Mouse (Mus musculus): ENCODE results near the gene Odf3b. TPM values are rescaled to one million over a fixed set of nuclear protein-coding genes. Genes with fewer than 3 reads are reported as not detected.

Odf3b gene
- 4.3 and 4.7 TPM in 2 replicates for polyA plus RNA-seq (2015; fragmentation: Nextera tagmentation; extraction: Ambion mirVana)

GRCm38 (mm10) chr15:89378831-89379401 lies at the start of gene Odf3b:
Odf3b (minus strand) TSS chr15:89379282.

GRCm38 (mm10) chr15:89425711-89426121 lies 46.6 kb upstream of the Odf3b start, which contains the start of gene Cpt1b:
Cpt1b (minus strand) TSS chr15:89425863.

GRCm38 (mm10) chr15:89410118-89410517 lies 31.0 kb upstream of the Odf3b start, which contains the start of gene Syce3:
Syce3 (minus strand) TSS chr15:89410503.

GRCm38 (mm10) chr15:89384617-89385016 lies 5.5 kb upstream of the Odf3b start, which contains the start of gene Klhdc7b:
Klhdc7b (plus strand) TSS chr15:89384917.

GRCm38 (mm10) chr15:89376957-89377356 lies 2.1 kb downstream of the Odf3b start, which contains the start of gene Tymp:
Tymp (minus strand) TSS chr15:89377039.

GRCm38 (mm10) chr15:89373762-89374248 lies 5.3 kb downstream of the Odf3b start, which contains the start of gene Sco2:
Sco2 (minus strand) TSS chr15:89373846.

GRCm38 (mm10) chr15:89355241-89356187 lies 23.6 kb downstream of the Odf3b start, which contains the start of the genes Lmf2 and Ncaph2:
Lmf2 (minus strand) TSS chr15:89355659.
Ncaph2 (plus strand) TSS chr15:89355719.

GRCm38 (mm10) chr15:89334271-89334670 lies 44.8 kb downstream of the Odf3b start, which contains the start of gene Miox:
Miox (plus strand) TSS chr15:89334398.

Other genes starting within 250 kb of the Odf3b start
- 1.8 and 2.3 TPM in 2 replicates for gene Mapk12, start 238.6 kb downstream of the Odf3b start, polyA plus RNA-seq (2015; fragmentation: Nextera tagmentation; extraction: Ambion mirVana)
- gene Mapk11, start 229.7 kb downstream of the Odf3b start, polyA plus RNA-seq (2015; fragmentation: Nextera tagmentation; extraction: Ambion mirVana): 0.87 and 1.3 TPM in 2 replicates
- gene Plxnb2, start 198.5 kb downstream of the Odf3b start, polyA plus RNA-seq (2015; fragmentation: Nextera tagmentation; extraction: Ambion mirVana): 25.8 and 35.7 TPM in 2 replicates
- gene Dennd6b, start 182.8 kb downstream of the Odf3b start, polyA plus RNA-seq (2015; fragmentation: Nextera tagmentation; extraction: Ambion mirVana): 3.8 and 4.0 TPM in 2 replicates
- gene Ppp6r2, start 167.7 kb downstream of the Odf3b start, polyA plus RNA-seq (2015; fragmentation: Nextera tagmentation; extraction: Ambion mirVana): 46.2 and 46.5 TPM in 2 replicates
- 36.5 and 38.4 TPM in 2 replicates for gene Sbf1, start 64.0 kb downstream of the Odf3b start, polyA plus RNA-seq (2015; fragmentation: Nextera tagmentation; extraction: Ambion mirVana)
- gene Adm2, start 56.6 kb downstream of the Odf3b start, polyA plus RNA-seq (2015; fragmentation: Nextera tagmentation; extraction: Ambion mirVana): 0.16 TPM in 1 of 2 replicates, not detected in the other
- gene Miox, start 44.9 kb downstream of the Odf3b start, polyA plus RNA-seq (2015; fragmentation: Nextera tagmentation; extraction: Ambion mirVana): not detected in 2 replicates
- gene Lmf2, start 23.6 kb downstream of the Odf3b start, polyA plus RNA-seq (2015; fragmentation: Nextera tagmentation; extraction: Ambion mirVana): 28.5 and 29.5 TPM in 2 replicates
- gene Ncaph2, start 23.6 kb downstream of the Odf3b start, polyA plus RNA-seq (2015; fragmentation: Nextera tagmentation; extraction: Ambion mirVana): 134 and 143 TPM in 2 replicates
- gene Sco2, start 5.4 kb downstream of the Odf3b start, polyA plus RNA-seq (2015; fragmentation: Nextera tagmentation; extraction: Ambion mirVana): 4.5 and 4.6 TPM in 2 replicates
- gene Tymp, start 2.2 kb downstream of the Odf3b start, polyA plus RNA-seq (2015; fragmentation: Nextera tagmentation; extraction: Ambion mirVana): 0.82 and 1.4 TPM in 2 replicates
- 0.04 TPM in 1 of 2 replicates, not detected in the other for gene Klhdc7b, start 5.6 kb upstream of the Odf3b start, polyA plus RNA-seq (2015; fragmentation: Nextera tagmentation; extraction: Ambion mirVana)
- gene Syce3, start 31.2 kb upstream of the Odf3b start, polyA plus RNA-seq (2015; fragmentation: Nextera tagmentation; extraction: Ambion mirVana): not detected in 2 replicates
- gene Cpt1b, start 46.6 kb upstream of the Odf3b start, polyA plus RNA-seq (2015; fragmentation: Nextera tagmentation; extraction: Ambion mirVana): 0.46 and 0.59 TPM in 2 replicates
- gene C730034F03Rik, start 50.3 kb upstream of the Odf3b start, polyA plus RNA-seq (2015; fragmentation: Nextera tagmentation; extraction: Ambion mirVana): 3.5 and 3.7 TPM in 2 replicates
- not detected in 2 replicates for gene Gm44502, start 50.4 kb upstream of the Odf3b start, polyA plus RNA-seq (2015; fragmentation: Nextera tagmentation; extraction: Ambion mirVana)
- gene Chkb, start 50.6 kb upstream of the Odf3b start, polyA plus RNA-seq (2015; fragmentation: Nextera tagmentation; extraction: Ambion mirVana): 42.4 and 51.5 TPM in 2 replicates
- 0.06 TPM in 1 of 2 replicates, not detected in the other for gene Mapk8ip2, start 74.6 kb upstream of the Odf3b start, polyA plus RNA-seq (2015; fragmentation: Nextera tagmentation; extraction: Ambion mirVana)
- gene Arsa, start 98.1 kb upstream of the Odf3b start, polyA plus RNA-seq (2015; fragmentation: Nextera tagmentation; extraction: Ambion mirVana): 7.9 and 10.0 TPM in 2 replicates
- gene Shank3, start 120.3 kb upstream of the Odf3b start, polyA plus RNA-seq (2015; fragmentation: Nextera tagmentation; extraction: Ambion mirVana): 1.9 and 2.1 TPM in 2 replicates
- 0.07 and 0.23 TPM in 2 replicates for gene Acr, start 189.0 kb upstream of the Odf3b start, polyA plus RNA-seq (2015; fragmentation: Nextera tagmentation; extraction: Ambion mirVana)
- 8.0 and 9.7 TPM in 2 replicates for gene Rabl2, start 212.6 kb upstream of the Odf3b start, polyA plus RNA-seq (2015; fragmentation: Nextera tagmentation; extraction: Ambion mirVana)